Mouse (Mus musculus): ENCODE results near the gene Rab25.

DNA sequence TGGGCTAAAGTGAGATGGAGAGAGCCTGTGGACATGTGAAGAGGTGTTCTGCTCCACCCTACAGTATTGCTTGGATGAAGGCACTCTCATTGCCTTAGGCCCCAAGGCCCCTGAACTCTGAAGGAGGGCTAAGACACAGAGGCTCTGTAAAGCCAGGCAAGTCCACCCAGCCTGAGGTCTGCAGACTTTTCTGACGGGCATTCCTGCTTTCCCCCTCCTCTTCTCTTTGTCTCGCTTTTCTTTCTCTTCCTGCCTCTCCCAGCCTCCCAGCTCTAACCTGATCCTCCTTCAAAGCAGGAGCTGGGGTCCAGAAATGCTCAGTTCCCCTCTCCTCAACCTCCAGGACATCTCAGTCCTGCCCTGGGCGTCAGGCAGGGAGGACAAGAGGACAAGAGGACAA lies 13.1 kb downstream of the Rab25 start:
- TF ChIP-seq CTCF (conservative IDR thresholded peaks at IDR 0.05; ENCODE audit: low read length), result no peak
- TF ChIP-seq NANOG (IDR thresholded peaks at IDR 0.05; ENCODE audit: borderline replicate concordance, low read length), result no peak
- TF ChIP-seq POU5F1 (IDR thresholded peaks at IDR 0.05; ENCODE audit: borderline replicate concordance, low read length), result no peak

Measured in E14TG2a.4 (cell line).